Mouse (Mus musculus) heart, adult 18-20 months (tissue): ENCODE measurements at regions not wholly inside any gene's neighbourhood (a gene's known extent, or its start where the extent isn't known, plus 50 kb on each side); places are given as distances from the start of the nearest gene placed in this dataset.
A peak's percentile ranks its signal among the peaks of the same experiment; 100 is the strongest.
"Not testable (repeated sequence)": the region's sequence is repeated elsewhere in the genome, so short reads cannot be mapped to it uniquely, and the experiment has no call there.

Experiments
- DNase-seq, 2 experiments: peaks; one replicate each; pipeline ENCODE4 v3.0.0; 2021 to 2022; ENCODE audit warnings: mixed read lengths in 1 of 2

DNA sequence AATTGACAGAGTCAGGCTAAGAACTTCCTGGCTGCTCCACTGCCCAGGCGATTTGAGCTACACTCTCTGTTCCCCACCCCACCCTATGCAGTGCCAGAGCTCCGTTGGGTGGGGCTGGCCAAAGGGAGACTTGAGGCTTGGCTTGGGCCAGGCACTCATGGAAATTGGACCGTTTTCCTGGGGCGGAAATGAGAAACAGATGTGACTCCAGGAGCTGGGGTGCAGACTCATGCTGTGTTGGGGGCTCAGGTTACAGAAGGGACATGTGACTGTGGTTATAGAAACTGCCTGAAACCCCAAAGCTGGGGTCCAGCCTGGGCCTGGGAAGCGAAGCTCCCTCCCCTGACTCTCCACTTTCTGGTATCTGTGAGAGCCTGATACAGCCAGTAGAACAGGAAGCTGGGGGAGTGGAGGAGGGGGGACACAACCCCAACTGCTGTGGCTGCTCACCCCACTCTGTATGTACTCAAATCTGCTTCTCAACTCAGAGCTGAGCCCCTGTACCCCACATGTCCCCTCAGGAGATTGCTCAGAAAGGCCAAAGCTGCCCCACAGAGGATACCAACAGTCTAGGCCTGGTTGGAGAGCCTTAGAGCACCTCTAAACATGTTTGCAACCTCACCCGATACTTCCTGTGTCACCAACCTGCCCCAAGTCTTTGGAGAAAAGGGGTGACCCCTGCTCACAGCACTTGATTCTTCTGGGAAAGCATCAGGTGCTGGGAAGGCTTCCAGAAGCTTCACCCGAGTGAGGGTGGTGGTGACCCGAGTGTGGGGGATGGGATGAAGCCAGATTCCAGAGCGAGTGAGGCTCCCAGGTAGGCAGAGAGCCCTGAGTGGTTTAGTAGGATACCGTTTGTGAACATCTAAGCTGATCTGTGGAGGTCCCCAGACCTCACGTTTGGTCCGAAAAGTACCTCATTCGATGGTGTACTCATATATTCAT is 142.9 kb upstream of the Haao start:
- peak; percentile 88 to 96 for DNase-seq

GRCm38 (mm10) chr17:83988897-83989296 is 141.1 kb upstream of the Haao start:
- no peak for DNase-seq

- no peak for DNase-seq
Measured at GRCm38 (mm10) chr17:83988165-83988564, 140.4 kb upstream of the Haao start.

- DNase-seq: peak in 1 of 2 experiments; percentile 58
Measured at GRCm38 (mm10) chr17:83987683-83988082, 139.9 kb upstream of the Haao start.

- peak; percentile 50 to 55 for DNase-seq
Measured at GRCm38 (mm10) chr17:83985916-83986578, 138.3 kb upstream of the Haao start.

GRCm38 (mm10) chr17:83985333-83985790 is 137.6 kb upstream of the Haao start:
- DNase-seq: peak; percentile 55 to 83

GRCm38 (mm10) chr17:83983837-83984388 is 136.2 kb upstream of the Haao start:
- DNase-seq: no peak

DNA sequence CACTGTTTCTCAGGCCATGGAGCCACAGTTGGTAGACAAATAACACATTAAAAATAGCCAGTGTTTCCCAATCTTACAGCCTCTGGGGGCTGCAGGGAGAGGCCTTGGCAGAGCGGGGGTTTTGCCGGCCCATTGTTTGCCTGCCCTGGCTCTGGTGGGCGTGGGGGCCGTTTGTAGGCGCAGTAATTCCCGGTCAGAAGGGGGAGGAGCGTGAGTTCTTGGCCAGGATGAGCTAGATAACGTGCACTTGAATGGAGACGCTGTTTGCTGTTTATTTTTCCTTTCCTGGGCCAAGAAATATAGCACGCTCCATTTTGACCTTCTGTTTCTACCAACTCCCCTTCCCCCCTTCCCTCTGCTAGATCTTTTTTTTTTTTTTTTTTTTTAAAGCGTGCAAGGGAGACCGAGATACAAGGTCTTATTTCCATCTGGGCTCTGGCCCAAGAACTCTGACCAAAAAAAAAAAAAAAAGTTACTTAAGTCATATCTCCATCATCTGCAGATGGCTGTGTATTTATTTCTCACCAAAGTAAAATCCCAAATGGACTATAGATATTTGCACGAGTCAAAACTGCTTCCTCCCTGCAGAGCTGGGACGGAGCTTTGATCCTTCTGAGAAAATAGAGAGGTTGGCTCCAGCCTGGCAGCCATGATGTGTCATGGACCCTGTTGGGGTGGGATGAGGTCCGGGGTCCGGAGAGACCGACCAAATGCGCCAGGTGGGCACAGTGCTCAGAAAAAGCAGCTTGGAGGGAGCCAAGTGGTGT is 135.5 kb upstream of the Haao start:
- DNase-seq: peak; percentile 90 to 96

GRCm38 (mm10) chr17:83982700-83983069 is 134.9 kb upstream of the Haao start:
- DNase-seq: no peak

GRCm38 (mm10) chr17:83978858-83979470 is 131.2 kb upstream of the Haao start:
- DNase-seq: no peak

GRCm38 (mm10) chr17:83977725-83978124 is 130.0 kb upstream of the Haao start:
- peak in 1 of 2 experiments; percentile 64 for DNase-seq

DNA sequence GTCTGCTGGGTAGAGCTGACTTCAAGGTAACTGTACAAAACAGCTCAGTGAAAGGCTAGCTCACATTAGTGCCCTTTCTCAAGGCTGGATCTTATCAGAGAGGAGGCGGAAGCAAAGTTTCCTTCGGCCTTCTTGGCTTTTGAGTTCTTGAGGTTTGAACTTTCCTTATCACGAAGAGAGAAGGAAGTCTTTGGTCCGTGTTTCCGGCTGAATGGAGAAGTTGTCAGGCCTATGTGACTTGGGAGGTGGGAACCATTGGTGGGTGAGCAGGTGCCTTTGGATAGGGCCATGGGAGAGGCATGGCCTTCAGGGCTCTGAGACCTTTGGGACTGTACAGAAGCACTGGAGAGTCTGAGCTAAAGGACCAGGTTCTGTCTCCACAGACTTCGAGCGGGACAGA is 128.1 kb upstream of the Haao start:
- DNase-seq: no peak

- peak; percentile 74 to 87 for DNase-seq
Measured at GRCm38 (mm10) chr17:83973461-83974350, 125.9 kb upstream of the Haao start.

DNA sequence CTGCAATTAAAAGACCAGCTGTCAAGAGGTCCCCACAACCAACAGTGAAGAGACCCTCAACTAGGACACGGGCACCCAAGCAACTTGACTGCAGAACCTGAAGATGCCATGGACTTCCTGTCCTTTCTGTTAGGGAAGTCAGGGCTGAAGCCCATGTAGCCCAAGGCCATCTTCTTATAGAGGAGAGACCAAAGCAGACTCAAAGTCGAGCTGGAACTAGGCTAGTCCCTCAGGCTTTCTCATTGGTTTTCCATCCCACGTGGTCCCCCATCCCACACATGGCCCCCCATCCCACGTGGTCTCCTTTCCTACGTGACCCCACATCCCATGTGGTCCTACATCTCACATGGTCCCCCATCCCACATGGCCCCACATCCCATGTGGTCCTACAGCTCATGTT is 125.1 kb upstream of the Haao start:
- DNase-seq: no peak

DNA sequence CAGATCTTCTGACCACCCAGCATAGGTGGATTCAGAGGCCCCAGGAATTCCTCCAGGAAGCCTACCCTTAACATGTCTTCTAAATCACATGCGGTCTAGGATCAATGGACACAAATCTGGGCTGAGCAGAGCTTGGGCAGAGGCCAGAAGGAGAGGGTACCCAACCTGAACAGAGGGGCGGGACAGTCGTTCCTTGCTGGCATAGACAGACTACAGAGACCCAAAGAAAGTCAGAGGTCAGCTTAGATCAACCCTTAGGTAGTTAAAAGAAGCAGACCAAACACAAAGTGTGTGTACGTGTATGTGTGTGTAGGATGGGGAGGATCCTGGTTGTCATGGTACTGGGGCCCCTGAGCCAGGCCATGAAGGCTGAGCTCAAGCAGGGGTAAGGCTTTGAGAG is 124.7 kb upstream of the Haao start:
- DNase-seq: no peak

DNA sequence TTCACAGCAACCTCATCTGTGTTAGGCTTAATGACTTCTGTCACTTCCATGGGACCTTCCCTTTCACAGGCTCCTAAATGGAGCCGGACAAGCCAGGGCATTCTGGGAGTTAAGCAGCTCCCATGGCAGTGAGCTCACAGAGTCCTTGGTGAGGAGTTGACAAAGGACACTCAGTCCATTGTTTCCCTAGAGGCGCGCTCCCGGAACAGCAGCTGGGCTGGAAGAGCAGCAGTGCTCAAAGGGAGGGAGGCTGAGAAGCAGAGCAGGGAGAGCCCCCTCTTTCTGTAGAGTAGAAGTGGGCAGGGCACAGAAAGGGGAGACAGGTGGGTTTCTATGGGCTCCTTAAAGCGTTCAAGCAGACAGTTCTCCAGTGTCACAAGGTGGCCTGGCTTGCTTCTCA is 124.3 kb upstream of the Haao start:
- peak; percentile 45 to 79 for DNase-seq

- no peak for DNase-seq
Measured at GRCm38 (mm10) chr17:83969407-83969826, 121.7 kb upstream of the Haao start.

DNA sequence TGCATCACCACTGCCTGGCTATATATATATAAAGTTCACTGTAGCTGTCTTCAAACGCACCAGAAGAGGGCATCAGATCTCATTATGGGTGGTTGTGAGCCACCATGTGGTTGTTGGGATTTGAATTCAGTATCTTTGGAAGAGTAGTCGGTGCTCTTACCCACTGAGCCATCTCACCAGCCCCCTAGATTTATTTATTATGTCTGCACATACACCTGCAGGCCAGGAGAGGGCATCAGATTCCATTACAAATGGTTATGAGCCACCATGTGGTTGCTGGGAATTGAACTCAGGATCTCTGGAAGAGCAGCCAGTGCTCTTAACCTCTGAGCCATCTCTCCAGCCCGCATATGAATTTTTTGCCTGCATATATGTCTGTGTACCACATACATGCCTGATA is 120.4 kb upstream of the Haao start:
- DNase-seq: not testable (repeated sequence)

GRCm38 (mm10) chr17:83967007-83967406 is 119.2 kb upstream of the Haao start:
- no peak for DNase-seq

DNA sequence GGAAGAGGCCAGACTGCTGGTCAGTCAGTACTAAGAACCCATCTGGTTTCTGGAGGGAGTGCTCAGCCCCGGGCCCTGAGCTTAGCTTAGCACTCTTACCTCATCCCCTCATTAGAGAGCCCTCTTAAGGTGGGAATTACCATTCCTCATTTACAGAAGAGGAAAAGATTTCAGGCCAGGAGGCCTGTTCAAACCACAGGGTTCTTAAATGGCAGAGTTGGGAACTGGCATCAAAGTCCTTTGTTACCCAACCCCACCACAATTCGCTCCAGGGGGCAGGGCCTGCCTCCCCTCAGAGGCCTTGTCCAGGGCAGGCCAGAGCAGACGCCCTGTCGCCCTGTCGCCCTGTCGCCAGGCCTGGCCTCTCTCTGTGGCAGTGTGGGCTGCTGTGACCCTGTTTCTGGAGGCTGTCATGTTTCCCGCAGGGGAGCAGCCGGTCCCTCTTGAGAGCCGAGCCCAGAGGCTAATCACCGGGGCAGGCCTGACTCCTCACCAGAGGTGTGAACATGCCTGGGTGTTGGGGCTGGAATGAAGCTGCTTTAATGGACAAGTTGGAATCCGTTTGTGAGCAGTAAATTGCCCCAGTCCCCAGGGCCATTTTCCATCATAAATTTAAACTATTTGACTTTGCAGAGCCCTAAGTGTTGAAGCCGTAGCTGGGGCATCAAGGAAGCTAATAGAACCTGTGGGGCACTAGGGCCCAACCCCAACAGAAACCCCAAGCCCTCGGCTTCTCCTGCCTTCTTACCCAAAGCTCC is 116.9 kb upstream of the Haao start:
- DNase-seq: no peak
